Mouse (Mus musculus) midbrain, embryonic 10.5 days (tissue): ENCODE data around the gene Xrcc1. TPM values are rescaled to one million over a fixed set of nuclear protein-coding genes. Genes with fewer than 3 reads are reported as not detected.
"Not testable (repeated sequence)": the region's sequence is repeated elsewhere in the genome, so short reads cannot be mapped to it uniquely, and the experiment has no call there.

Source experiments
- DNase-seq: peaks from one replicate; pipeline ENCODE4 v3.0.0-alpha.2; 2017; ENCODE audit warnings: low spot score
- H3K27ac ChIP-seq: fragments of 300-500 bp; sonication (generic); replicated peaks from 2 replicates; pipeline ENCODE4 v1.5.1; 2016; ENCODE audit warnings: mild to moderate bottlenecking
- H3K27me3 ChIP-seq: fragments of 300-500 bp; sonication (generic); 2 replicates; pipeline ENCODE4 v1.6.1; 2016; ENCODE audit warnings: low read depth, mild to moderate bottlenecking; ENCODE audit not compliant: poor library complexity, severe bottlenecking
- H3K36me3 ChIP-seq: fragments of 300-500 bp; sonication (generic); 2 replicates; pipeline ENCODE4 v1.6.1; 2016; ENCODE audit warnings: mild to moderate bottlenecking, moderate library complexity
- H3K4me1 ChIP-seq: fragments of 300-500 bp; sonication (generic); 2 replicates; pipeline ENCODE4 v1.6.1; 2016
- H3K4me3 ChIP-seq: fragments of 300-500 bp; sonication (generic); 2 replicates; pipeline ENCODE4 v1.5.1; 2016; ENCODE audit warnings: mild to moderate bottlenecking, moderate library complexity
- H3K9me3 ChIP-seq: fragments of 300-500 bp; sonication (generic); replicated peaks from 2 replicates; pipeline ENCODE4 v1.6.1; 2016; ENCODE audit warnings: mild to moderate bottlenecking
- WGBS: fragments of 180-500 bp; shearing (Covaris S2); methylation state at CpG from one replicate; pipeline ENCODE4 v1.1.7; 2016; 5-methylcytosine and 5-hydroxymethylcytosine counted together
- polyA plus RNA-seq: library from polyadenylated mRNA; unstranded; fragments of >200 nt; fragmentation: Nextera tagmentation; extraction: Ambion mirVana; gene quantifications from 2 replicates; pipeline ENCODE4 v1.2.1, GENCODE M21; 2016

Gene Xrcc1
- polyA plus RNA-seq, 1 experiment from 2014 or later, result 160 TPM

GRCm38 (mm10) chr7:24617763-24618162, 71.7 kb downstream of the Xrcc1 start:
- Histone ChIP-seq H3K9me3 (peaks cover 8% of the 10 kb centered on the region), H3K27ac (no peak overlapping the region), H3K27me3 (peaks cover 37% of the 10 kb centered on the region), H3K36me3 (no peaks in the 10 kb centered on the region), H3K4me3 (no peak overlapping the region), H3K4me1 (peaks cover 6% of the 10 kb centered on the region)
- WGBS, result 83% methylated on average over 8 of the region's 8 CpGs
- DNase-seq, result no peak

GRCm38 (mm10) chr7:24618374-24618773, 72.3 kb downstream of the Xrcc1 start:
- 89% methylated on average over 8 of the region's 8 CpGs for WGBS
- not testable (repeated sequence) for H3K9me3 ChIP-seq, H3K4me1 ChIP-seq, DNase-seq, H3K27ac ChIP-seq, H3K36me3 ChIP-seq, H3K4me3 ChIP-seq
- peaks cover 31% of the 10 kb centered on the region for H3K27me3 ChIP-seq

- Histone ChIP-seq H3K4me3 (no peak overlapping the region), H3K4me1 (no peaks in the 10 kb centered on the region), H3K9me3 (peaks cover 8% of the 10 kb centered on the region), H3K36me3 (no peaks in the 10 kb centered on the region), H3K27me3 (peaks cover 17% of the 10 kb centered on the region), H3K27ac (no peak overlapping the region)
- DNase-seq, result no peak
- WGBS, result 54% methylated on average over 13 of the region's 13 CpGs
Measured at GRCm38 (mm10) chr7:24619671-24620397, 73.7 kb downstream of the Xrcc1 start.

- 84% methylated on average over 3 of the region's 3 CpGs for WGBS
- Histone ChIP-seq H3K36me3 (no peaks in the 10 kb centered on the region), H3K4me1 (peaks cover 3% of the 10 kb centered on the region; the same call in 1 of the 2 replicates), H3K27ac (no peak overlapping the region), H3K9me3 (peaks cover 8% of the 10 kb centered on the region), H3K27me3 (peaks cover 19% of the 10 kb centered on the region), H3K4me3 (no peak overlapping the region)
- DNase-seq, result no peak
Measured at GRCm38 (mm10) chr7:24621193-24621592, 75.1 kb downstream of the Xrcc1 start.

GRCm38 (mm10) chr7:24622967-24623366, 76.9 kb downstream of the Xrcc1 start:
- peaks cover 8% of the 10 kb centered on the region for H3K9me3 ChIP-seq
- DNase-seq, result no peak
- no peak overlapping the region for H3K4me3 ChIP-seq
- H3K36me3 ChIP-seq, result no peaks in the 10 kb centered on the region
- peaks cover 6% of the 10 kb centered on the region; the same call in 1 of the 2 replicates for H3K4me1 ChIP-seq
- WGBS, result 81% methylated on average over 6 of the region's 6 CpGs
- no peak overlapping the region for H3K27ac ChIP-seq
- H3K27me3 ChIP-seq, result peaks cover 36% of the 10 kb centered on the region

Other genes starting within 250 kb of the Xrcc1 start
- 36.7 and 41.4 TPM in 2 replicates for gene Zfp61, start 245.1 kb upstream of the Xrcc1 start, polyA plus RNA-seq
- 13.7 and 15.5 TPM in 2 replicates for gene Zfp94, start 229.6 kb upstream of the Xrcc1 start, polyA plus RNA-seq
- 0.14 and 0.26 TPM in 2 replicates for gene Tescl, start 212.4 kb upstream of the Xrcc1 start, polyA plus RNA-seq
- not detected in 2 replicates for gene Lypd5, start 197.1 kb upstream of the Xrcc1 start, polyA plus RNA-seq
- 3.3 and 4.0 TPM in 2 replicates for gene Kcnn4, start 176.0 kb upstream of the Xrcc1 start, polyA plus RNA-seq
- 29.0 and 34.1 TPM in 2 replicates for gene Smg9, start 146.7 kb upstream of the Xrcc1 start, polyA plus RNA-seq
- not detected in 2 replicates for gene Irgc1, start 94.0 kb upstream of the Xrcc1 start, polyA plus RNA-seq
- gene Plaur, start 83.8 kb upstream of the Xrcc1 start, polyA plus RNA-seq, result 0.68 and 1.0 TPM in 2 replicates
- 10.0 and 18.3 TPM in 2 replicates for gene Cadm4, start 64.3 kb upstream of the Xrcc1 start, polyA plus RNA-seq
- gene Zfp428, start 39.3 kb upstream of the Xrcc1 start, polyA plus RNA-seq, result 116 and 127 TPM in 2 replicates
- gene AC161166.1, start 33.8 kb upstream of the Xrcc1 start, polyA plus RNA-seq, result 0.64 and 0.99 TPM in 2 replicates
- 8.4 and 12.5 TPM in 2 replicates for gene Irgq, start 15.6 kb upstream of the Xrcc1 start, polyA plus RNA-seq
- 0.14 TPM in 1 of 2 replicates, not detected in the other for gene Pinlyp, start 171 bp upstream of the Xrcc1 start, polyA plus RNA-seq
- gene Ethe1, start 41.3 kb downstream of the Xrcc1 start, polyA plus RNA-seq, result 22.8 and 24.1 TPM in 2 replicates
- 1.4 and 2.1 TPM in 2 replicates for gene Zfp575, start 41.4 kb downstream of the Xrcc1 start, polyA plus RNA-seq
- gene Phldb3, start 64.5 kb downstream of the Xrcc1 start, polyA plus RNA-seq, result 0.05 TPM in 1 of 2 replicates, not detected in the other
- gene Lypd3, start 90.3 kb downstream of the Xrcc1 start, polyA plus RNA-seq, result 0.32 and 0.36 TPM in 2 replicates
- not detected in 2 replicates for gene Tex101, start 130.4 kb downstream of the Xrcc1 start, polyA plus RNA-seq
- not detected in 2 replicates for gene BC049730, start 163.0 kb downstream of the Xrcc1 start, polyA plus RNA-seq
- not detected in 2 replicates for gene Gm4763, start 180.6 kb downstream of the Xrcc1 start, polyA plus RNA-seq
- gene Cd177, start 214.0 kb downstream of the Xrcc1 start, polyA plus RNA-seq, result not detected in 2 replicates
- not detected in 2 replicates for gene Ceacam10, start 230.9 kb downstream of the Xrcc1 start, polyA plus RNA-seq